Mouse (Mus musculus): ENCODE data around the gene Gypa. TPM values are rescaled to one million over a fixed set of nuclear protein-coding genes. Genes with fewer than 3 reads are reported as not detected.

Gypa gene
- total RNA-seq (2021) = 10 to 100 TPM in 1 of 2 experiments, 1 to 10 TPM in 1; 4.3 to 10.9 TPM
- long read RNA-seq, experiment 1, partial matches to known transcripts = 0 of 5 reads
- long read RNA-seq, experiment 1, other reads (novel, unspliced or antisense) = 1 of 5 reads
- long read RNA-seq, experiment 2, partial matches to known transcripts = 0 of 1 reads
- long read RNA-seq, experiment 2, other reads (novel, unspliced or antisense) = 0 of 1 reads

GRCm38 (mm10) chr8:80493523-80494345 lies at the start of gene Gypa:
Gypa (plus strand) TSS chr8:80493781.
- peak; percentile 5 for DNase-seq

- peak; percentile 1 for DNase-seq
Measured at GRCm38 (mm10) chr8:80444534-80445072, 49.0 kb upstream of the Gypa start.

- no peak for DNase-seq
Measured at GRCm38 (mm10) chr8:80447217-80447616, 46.4 kb upstream of the Gypa start.

DNA sequence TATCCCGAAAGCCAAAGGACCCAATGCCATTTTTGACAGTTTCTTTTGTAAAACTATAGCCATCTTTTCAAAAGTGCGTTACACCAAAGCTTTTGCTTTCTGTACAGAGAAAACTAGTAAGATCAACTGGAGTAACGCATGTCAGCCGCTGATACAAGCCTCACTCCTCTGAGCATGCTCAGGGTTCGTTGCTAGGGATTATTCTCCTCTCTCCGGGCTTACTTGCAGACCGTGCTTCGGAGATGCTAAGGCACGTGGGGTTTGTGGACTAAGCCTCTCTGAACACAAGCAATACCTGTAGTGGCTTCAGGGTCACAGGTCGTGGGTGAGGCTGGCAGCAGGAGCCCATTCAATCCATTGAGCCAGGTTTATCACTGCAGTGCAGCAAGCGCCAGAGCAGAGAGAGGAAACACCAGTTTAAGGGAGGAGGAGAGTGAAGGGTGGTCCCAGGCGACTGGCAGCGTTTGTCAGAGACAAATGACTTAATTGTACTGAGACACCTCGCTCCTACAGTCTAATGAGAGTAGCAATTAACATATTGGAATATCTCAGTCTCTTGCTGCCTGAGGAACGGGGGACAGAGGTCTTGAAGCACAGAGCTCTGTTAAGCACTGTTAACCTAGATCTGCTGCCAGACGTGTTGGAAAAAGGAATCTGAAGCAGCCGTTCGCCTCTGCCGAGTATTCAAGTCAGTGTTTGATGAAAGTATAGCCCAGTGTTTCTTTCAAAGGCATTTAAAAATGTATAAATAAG lies 41.5 kb upstream of the Gypa start:
- no peak for DNase-seq

DNA sequence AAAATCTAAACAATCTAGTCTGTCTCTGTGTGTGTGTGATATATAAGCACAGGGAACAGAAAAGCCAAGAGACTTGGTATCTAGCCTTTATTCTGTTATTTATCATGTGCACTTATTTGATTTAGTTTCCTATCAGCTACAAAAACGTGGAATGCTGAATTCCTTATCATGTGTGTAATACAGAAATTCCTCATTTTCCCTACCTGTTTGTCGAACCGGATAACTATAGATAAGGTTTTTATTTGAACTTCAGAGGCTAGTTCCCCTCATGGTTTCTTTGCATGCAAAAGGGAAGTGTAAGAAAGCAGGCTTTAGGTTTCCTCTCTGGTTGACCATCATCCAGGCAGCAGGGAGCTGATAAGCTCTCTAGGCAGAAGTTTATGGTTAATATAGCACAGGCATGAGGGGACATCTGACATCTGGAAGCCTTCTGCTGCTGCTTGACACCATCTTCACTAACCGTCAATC lies 30.1 kb upstream of the Gypa start:
- DNase-seq = no peak

DNA sequence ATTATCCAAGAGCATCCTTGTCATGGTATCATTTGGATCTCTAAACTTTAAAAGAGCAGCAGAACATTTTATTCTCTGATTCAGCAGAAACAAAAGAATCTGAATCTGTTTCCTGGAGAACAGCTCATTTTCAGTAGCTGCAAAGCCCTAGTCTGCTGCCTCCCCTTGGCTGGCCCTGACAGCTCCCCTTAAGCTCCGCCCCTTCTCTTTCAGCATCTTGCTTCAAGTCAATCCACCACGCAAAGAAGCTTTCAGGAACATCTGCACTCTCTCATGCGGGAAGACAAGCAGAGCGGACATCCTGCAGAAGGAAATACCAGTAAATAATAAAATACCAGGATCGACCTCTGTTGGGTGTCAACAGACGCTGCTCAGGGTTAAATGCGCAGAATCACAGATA lies 18.6 kb upstream of the Gypa start:
- DNase-seq = peak; percentile 2

GRCm38 (mm10) chr8:80478156-80478555 lies 15.4 kb upstream of the Gypa start:
- peak; percentile 6 for DNase-seq

DNA sequence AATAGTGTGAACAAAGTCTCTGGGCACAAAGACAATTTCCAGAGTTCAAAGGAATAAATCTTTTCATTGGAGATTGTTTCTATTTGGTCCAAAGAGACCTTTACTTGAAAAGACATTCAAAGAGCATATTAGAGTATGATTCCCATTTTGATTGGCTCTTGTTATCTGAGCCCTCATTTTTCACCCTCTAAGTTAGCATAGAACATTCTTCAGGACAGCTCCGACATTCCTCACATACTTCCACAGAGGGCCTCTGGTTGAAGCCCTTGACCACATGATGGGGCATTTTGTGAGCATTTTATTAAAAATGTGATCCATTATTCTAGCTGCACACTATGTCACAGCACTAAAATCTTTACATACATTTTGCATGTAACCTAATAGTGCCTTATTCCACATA lies 14.5 kb upstream of the Gypa start:
- DNase-seq = no peak

DNA sequence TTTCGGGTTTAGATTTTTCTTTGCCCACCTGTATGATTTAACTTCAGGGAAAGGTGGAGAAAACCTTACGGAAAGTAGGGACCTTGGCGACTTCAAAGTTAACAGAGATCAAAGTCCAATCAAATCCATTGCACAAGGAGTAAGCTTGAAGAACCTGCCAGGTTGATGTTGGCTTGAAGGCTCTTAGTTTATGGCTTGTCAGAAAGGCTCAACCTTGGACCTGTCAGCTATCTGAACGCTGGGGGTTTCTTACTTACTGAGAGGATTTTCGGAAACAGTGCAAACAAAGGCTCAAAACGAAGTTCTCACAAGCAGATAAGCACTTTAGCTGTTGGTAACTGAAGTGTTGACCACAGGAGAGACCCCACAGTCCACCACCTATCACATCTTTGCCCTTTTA lies 11.4 kb upstream of the Gypa start:
- DNase-seq = no peak

DNA sequence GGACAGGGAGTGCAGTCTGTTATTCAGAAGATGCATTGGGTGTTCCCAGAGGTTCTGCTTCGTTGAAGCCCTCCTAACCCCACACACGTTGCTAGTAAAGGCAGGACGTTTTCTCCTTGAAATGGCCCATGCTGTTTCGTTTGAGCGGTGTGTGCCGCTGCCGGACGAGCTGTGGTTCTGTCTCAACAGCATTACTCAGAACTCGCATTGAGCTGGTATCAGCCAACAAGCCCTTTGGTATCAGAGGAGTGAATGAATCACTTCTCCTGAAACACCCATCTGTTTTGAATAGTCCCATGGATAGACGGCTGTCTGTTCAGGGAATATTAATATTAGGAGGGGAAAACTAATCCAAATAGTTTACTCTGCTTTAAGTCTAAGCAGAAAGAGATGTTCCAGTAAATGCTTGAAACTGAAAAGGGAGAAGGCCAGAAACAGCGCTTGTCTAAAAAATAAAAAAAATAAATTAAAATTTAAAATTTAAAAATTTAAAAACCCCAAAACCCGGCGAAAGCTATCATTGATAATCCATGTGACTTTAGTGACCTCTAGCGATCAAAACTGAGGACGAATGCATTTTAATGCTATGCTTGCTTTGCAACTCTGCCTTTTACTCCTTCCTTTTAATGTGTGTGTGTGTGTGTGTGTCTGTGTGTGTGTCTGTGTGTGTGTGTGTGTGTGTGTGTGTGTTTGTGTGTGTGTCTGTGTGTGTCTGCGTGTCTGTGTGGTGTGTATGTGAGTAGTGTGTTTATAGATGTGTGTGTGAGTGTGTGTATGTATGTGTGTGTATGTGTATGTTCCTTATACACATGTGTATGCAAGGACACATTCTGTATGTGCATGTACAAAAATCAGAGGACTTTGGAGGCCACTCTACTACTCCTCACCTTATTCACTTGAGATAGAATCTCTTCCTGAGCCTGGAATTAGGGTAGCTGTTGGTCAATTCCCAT lies 10.5 kb upstream of the Gypa start:
- peak; percentile 29 for DNase-seq

DNA sequence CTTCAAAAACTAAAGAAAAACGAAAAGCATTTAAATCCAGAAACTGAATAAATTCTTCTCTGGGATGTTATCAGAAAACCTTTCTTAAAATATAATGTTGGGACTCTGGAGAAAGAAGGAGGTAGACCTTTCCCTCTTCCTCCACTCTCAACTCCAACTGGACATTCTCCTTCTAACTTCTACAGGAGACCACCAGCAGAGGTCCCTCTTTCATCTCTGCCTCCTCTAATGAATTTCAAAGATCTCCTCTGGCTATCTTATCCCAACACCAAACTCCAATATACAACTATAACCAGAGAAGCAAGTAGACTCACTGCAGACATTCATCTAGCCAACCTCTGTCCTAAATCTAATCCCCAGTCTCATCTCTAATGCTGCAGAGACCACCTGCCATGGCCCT lies 2.0 kb upstream of the Gypa start:
- DNase-seq = no peak

DNA sequence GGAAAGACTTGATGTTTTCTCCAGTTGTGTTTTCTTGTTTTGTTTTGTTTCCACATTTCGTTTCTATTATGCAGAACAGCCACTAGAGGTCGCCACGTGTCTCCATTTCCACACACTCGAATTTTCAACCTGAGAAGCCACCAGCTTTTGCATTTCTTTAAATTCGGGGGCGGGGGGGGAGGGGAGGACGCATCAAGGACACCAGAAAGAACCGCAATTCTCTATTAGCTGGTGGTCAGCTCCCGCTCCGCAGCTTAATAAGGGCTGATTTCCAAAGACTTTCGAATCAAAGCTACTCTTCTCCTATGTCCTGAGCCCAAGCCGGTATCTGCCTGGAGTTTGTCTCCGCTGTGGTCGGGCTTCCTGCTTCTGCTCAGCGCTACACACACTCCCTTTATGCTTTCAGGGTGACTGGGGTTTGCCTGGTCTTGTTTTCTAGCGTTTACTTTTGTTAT lies 567 bp upstream of the Gypa start:
- peak; percentile 65 for DNase-seq

- DNase-seq = no peak
Measured at GRCm38 (mm10) chr8:80494346-80494660, 722 bp downstream of the Gypa start.

- DNase-seq = no peak
Measured at GRCm38 (mm10) chr8:80494819-80495218, 1.2 kb downstream of the Gypa start.

DNA sequence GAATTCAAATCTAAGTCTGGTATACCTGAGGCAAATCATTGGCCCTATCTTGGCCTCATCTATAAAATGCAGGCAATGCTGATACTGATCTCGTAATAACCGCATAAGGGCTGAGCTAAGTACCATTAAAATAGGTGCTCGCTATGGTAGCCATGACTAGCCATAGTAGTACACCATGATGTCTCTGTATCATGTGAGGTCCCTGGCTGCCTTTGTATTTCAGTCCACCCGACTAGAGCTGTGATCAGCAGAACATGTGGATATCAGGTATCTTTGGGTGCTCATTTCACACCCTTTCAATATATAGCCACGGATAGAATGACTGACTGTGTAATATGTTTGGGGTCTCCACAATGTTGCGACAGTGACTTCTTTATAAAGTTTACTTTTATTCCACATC lies 1.9 kb downstream of the Gypa start:
- DNase-seq = no peak

GRCm38 (mm10) chr8:80497323-80497722 lies 3.7 kb downstream of the Gypa start:
- DNase-seq = no peak

GRCm38 (mm10) chr8:80500244-80500643 lies 6.7 kb downstream of the Gypa start:
- DNase-seq = no peak

DNA sequence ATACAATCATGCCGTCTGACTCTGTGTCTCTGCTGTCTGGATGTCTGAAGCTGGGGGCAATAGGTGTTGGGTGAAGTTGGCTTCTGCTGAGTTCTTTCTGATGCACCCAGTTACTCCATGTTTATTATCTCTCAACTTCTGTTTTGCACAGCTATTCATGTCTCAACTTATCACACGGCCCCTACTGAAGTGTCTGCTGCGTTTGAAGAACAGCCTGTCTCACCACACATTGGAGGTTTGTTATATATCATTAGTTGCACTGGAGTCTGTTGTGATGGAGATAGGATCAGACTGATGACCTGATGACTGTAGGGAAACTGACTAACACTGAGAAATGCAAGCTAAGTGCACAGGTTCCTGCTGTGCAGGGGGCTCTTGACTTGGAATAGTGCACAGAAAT lies 7.2 kb downstream of the Gypa start:
- no peak for DNase-seq

- no peak for DNase-seq
Measured at GRCm38 (mm10) chr8:80501283-80501682, 7.7 kb downstream of the Gypa start.

DNA sequence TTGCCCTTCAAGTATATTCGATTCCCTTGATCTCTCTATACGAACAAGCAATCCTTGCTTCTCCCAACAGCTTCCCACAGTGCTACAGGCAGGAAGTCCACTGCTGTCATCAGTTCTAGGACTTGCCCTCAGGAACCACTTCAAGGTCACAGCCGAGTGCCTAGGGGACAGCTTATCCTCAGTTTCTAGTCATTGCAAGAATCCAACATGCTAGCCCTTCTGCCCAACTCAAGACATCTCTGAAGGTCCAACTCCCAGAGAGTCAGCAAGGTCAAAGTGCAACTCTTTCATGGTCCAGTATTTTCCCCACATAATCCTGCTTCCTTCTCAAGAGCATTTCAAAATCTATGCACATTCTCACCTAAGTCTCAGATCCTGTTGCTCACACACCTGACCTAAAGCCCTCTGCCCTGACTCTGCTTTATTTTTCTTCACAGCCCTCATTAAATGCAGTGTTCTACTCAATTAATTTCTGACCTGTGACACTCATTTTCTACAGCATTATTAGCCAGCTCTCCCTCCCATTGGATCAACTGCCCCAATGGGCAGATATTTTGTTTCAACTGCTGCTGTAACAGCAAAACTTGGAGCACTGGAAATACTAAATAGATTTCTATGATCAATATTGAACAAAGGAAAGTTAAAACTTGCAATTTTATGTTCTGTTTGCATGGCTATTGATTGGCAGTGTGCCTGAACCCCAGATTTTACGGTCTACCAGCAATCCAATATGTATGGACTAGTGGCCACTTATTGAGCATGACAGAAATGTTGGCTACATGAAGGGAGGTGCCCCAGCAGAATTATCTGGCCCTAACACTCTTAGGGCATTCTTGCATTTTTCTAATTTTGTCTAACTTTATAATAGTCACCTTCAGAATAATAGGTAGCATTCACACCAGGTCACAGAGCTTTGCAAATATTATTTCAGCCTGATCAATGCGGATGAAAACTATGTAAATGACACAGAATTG lies 33.1 kb downstream of the Gypa start:
- DNase-seq = no peak

All from adrenal gland, postnatal 10 days (tissue).